Mouse (Mus musculus) brain, embryonic 14.5 days (tissue): ENCODE measurements around the gene Icam2. TPM values are rescaled to one million over a fixed set of nuclear protein-coding genes. Genes with fewer than 3 reads are reported as not detected.
A peak's percentile ranks its signal among the peaks of the same experiment; 100 is the strongest.
"Not testable (repeated sequence)": the region's sequence is repeated elsewhere in the genome, so short reads cannot be mapped to it uniquely, and the experiment has no call there.

Source experiments
- DNase-seq: peaks from one replicate; pipeline ENCODE4 v3.0.0-alpha.2; 2011; ENCODE audit warnings: low read depth
- CTCF ChIP-seq: fragments of 200-500 bp; IDR thresholded peaks from 2 replicates; pipeline ENCODE4 v1.5.1; 2012; ENCODE audit warnings: inconsistent platforms, mild to moderate bottlenecking, moderate library complexity, borderline replicate concordance; ENCODE audit not compliant: insufficient read depth, insufficient read length; ENCODE audit errors: extremely low read depth
- POLR2A ChIP-seq: fragments of 200-500 bp; IDR thresholded peaks from 2 replicates; pipeline ENCODE4 v1.6.1; 2012; ENCODE audit warnings: mild to moderate bottlenecking, inconsistent platforms, borderline replicate concordance; ENCODE audit not compliant: poor library complexity, insufficient read depth, insufficient read length, severe bottlenecking; ENCODE audit errors: extremely low read depth
- polyA plus RNA-seq: library from polyadenylated mRNA; depleted of rRNA; stranded (reverse); fragments of >200 nt; gene quantifications from 2 replicates; pipeline ENCODE4 v1.2.3, GENCODE M21; 2012

Icam2 gene
- polyA plus RNA-seq, 1 experiment = 11.9 TPM

GRCm38 (mm10) chr11:106417860-106418259, 30.0 kb upstream of the Icam2 start:
- TF ChIP-seq CTCF (no peak), POLR2A (no peak)
- DNase-seq = no peak

DNA sequence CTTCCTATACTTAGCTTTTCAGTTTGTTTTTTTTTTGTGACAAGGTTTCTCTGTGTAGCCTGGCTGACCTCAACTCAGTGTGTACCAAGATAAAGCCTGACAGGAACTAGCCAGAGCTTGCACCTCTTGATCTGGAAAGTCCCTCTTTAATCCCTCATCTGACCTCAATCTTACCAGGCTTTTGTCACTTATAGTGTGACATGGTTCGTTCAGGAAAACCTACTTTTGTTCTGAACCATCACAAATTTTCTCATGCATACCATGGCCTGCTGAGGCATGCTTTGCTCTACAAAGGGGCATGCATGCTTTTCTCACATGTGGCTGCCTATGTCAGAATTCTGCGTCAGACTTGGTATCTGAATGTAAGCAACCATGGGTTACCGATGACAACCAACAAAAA, 28.5 kb upstream of the Icam2 start:
- no peak for DNase-seq
- TF ChIP-seq CTCF = no peak
- no peak for TF ChIP-seq POLR2A

DNA sequence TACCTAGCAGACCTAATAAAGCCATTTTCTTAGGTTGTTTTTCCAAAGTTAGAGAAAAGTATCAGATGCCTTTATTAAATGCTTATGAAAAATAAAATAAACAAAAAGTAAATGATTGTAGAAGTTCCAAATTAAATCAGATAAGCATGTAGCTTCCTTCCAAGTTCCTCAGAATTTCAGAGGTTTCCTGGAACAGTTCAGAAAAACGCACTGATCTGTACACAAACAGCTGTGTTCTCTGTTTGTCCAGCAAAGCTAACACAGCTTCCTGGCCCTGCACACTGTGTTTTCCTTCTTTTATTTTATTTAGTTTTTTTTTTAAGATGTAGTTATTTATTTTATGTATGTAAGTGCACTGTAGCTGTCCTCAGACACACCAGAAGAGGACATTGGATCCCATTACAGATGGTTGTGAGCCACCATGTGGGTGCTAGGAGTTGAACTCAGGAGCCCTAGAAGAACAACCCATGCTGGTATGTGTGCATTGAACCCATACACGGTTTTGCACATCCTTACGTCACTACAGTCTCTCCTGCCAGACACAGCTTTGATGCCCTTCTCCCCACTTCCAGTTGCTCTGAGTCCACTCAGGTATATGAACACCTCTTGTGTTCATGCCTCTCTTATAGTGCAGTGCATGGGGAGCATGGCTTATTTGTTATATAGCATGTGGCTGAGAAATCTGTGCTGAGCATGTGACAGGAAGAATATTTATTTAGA, 24.9 kb upstream of the Icam2 start:
- no peak for TF ChIP-seq CTCF
- no peak for TF ChIP-seq POLR2A
- no peak for DNase-seq

- TF ChIP-seq POLR2A = no peak
- no peak for TF ChIP-seq CTCF
- DNase-seq = no peak
Observed at GRCm38 (mm10) chr11:106411157-106411556, 23.3 kb upstream of the Icam2 start.

DNA sequence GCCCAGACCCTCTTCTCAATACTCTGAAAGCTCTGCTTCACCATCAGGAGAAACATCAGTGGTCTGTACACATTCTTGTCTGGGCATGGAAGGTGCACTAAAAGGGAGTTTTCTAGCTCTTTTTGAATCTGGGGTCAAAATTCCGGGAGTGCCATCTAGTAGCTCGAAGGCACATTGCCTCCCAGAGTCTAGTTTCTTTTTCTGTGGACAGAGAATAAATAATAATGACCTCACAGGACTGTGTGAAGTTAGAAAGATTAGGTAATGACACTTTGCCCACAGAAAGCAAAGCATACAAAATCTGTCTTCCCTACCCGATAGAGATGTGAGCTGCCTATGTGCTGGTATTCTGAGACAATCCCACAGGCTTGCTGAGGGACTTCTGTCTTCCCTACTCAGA, 22.6 kb upstream of the Icam2 start:
- DNase-seq = no peak
- TF ChIP-seq POLR2A (no peak), CTCF (no peak)

GRCm38 (mm10) chr11:106410011-106410410, 22.1 kb upstream of the Icam2 start:
- DNase-seq = no peak
- no peak for TF ChIP-seq POLR2A
- TF ChIP-seq CTCF = no peak

GRCm38 (mm10) chr11:106398481-106398880, 10.6 kb upstream of the Icam2 start:
- TF ChIP-seq CTCF (no peak), POLR2A (no peak)
- no peak for DNase-seq

DNA sequence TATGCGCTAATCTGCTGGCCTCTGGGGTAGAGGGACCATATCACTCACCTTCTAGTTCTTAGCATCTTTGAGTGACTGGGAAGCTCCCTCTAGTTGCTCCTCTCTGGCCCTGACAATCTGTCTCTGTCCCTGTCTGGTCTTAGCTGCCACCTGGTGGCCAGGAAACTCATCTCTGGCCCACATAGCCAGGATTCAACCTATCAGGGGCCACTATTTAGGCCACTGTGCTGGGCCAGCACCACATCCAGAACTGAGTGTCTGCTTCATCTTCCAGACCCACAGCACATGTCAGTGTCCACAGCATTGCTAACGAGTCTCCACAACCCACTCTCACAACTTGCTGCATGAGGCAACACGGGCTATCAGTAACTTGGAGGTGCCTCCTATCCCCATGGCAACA, 9.8 kb upstream of the Icam2 start:
- TF ChIP-seq CTCF = peak; percentile 36; the same call in 1 of the 2 replicates
- no peak for TF ChIP-seq POLR2A
- DNase-seq = peak; percentile 5

GRCm38 (mm10) chr11:106394055-106394454, 6.2 kb upstream of the Icam2 start:
- not testable (repeated sequence) for DNase-seq

DNA sequence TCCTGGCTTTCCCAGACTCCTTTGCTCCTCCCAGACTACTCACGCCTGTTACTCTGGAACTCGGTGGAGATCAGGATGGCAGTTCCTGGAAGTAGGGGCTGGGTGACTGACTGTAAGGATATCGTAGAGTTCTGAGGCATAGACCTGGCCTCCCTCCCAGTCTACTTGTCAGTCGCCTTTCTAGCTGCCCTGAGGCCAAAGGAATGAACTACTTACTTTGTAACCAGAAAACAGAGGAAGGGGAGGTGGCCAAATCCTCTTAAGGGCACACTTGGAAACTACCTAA, 5.4 kb upstream of the Icam2 start:
- DNase-seq = no peak
- TF ChIP-seq POLR2A (no peak), CTCF (no peak)

DNA sequence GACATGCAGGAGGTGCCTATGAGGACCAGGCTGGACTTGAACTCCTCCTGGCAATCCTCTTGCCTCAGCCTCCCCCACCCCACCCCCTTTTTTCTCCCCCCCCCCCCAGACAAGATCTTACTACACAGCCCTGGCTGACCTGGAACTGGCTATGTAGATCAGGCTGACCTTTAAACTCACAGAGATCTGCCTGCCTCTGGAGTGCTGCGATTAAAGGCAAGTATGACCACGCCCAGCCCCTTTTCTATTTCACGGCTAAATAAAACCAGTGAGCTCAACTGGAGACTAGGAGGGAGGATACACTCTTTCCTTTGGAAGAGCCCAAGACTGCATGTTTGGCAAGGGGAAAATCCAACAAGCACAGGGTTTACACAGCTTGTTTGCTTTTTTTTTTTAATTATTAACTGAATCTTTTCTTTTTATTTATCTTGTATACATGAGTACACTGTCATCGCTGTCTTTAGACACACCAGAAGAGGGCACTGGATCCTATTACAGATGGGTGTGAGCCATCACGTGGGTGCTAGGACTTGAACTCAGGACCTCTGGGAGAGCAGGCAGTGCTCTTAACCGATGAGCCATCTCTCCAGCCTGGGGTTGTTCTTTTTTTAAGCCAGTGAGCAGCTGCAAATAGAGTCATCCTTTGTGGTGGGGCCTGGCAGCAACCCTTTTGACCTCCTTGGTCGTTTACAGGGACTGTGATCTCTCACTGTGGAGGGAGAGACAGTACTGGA, 4.9 kb upstream of the Icam2 start:
- TF ChIP-seq CTCF = no peak
- no peak for TF ChIP-seq POLR2A
- DNase-seq = no peak

DNA sequence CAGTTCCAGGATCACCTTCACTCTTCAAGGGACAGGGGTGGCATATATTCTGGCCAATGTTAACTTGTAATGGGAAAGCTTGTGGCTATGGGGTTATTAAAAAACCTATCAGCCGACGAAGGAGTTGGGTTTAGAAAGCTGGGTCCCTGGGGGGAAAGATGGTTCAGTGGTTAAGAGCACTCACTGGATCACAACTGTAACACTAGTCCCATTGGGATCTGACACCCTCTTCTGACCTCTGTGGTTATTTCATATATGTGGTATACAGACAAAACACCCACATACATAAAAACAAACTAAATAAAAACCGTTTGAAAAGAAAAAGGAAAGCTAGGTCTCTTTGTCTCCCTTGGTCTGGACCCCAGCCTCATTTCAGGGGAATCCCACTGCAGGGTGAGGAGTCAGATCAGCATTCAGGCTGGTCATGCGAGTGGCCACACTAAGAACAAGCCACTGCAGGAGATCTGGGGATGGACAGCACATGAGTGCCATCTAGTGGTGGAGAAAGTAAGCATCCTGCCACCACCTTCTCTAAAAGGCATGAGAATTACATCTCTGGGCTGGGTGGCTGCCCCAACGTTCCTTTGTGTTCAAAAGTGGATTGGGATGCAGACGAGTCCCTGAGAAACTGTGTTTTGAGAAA, 3.8 kb upstream of the Icam2 start:
- DNase-seq = peak; percentile 87
- peak; percentile 93 for TF ChIP-seq CTCF
- TF ChIP-seq POLR2A = no peak
